Mouse (Mus musculus): ENCODE measurements around the gene Trim15. TPM values are rescaled to one million over a fixed set of nuclear protein-coding genes. Genes with fewer than 3 reads are reported as not detected.

Trim15 gene
- polyA plus RNA-seq, 1 experiment: not detected

- peak within 1 kb of the TSS; percentile 97 for H3K4me2 ChIP-seq (ENCODE audit: low read depth)
- peak within 1 kb of the TSS; percentile 45 for H3K4me3 ChIP-seq
- TF ChIP-seq USF1 (IDR thresholded peaks at IDR 0.05; ENCODE audit: low read depth) (no peak), POLR2AphosphoS2 (IDR thresholded peaks at IDR 0.05; ENCODE audit: insufficient read length, low read depth) (peak; percentile 30), TCF12 (IDR thresholded peaks at IDR 0.05; ENCODE audit: insufficient read depth, poor library complexity, severe bottlenecking) (no peak), POLR2A (IDR thresholded peaks at IDR 0.05; ENCODE audit: insufficient read length, low read depth) (peak; percentile 78), MAX (IDR thresholded peaks at IDR 0.05; ENCODE audit: low read depth) (no peak), MYOG (IDR thresholded peaks at IDR 0.05; ENCODE audit: control insufficient read depth in 1 of 3, insufficient read depth in 1 of 3, insufficient read length in 2 of 3, low read depth in 2 of 3) (peak in 1 of 3 experiments; percentile 35), TCF3 (IDR thresholded peaks at IDR 0.05; ENCODE audit: insufficient read length, low read depth) (no peak), SRF (IDR thresholded peaks at IDR 0.05; ENCODE audit: control insufficient read depth, insufficient read length, low read depth) (no peak), CEBPB (IDR thresholded peaks at IDR 0.05; ENCODE audit: insufficient read depth, poor library complexity, severe bottlenecking) (no peak), E2F4 (IDR thresholded peaks at IDR 0.05; ENCODE audit: insufficient read depth) (no peak), REST (IDR thresholded peaks at IDR 0.05; ENCODE audit: insufficient read depth, insufficient read length) (no peak), MYOD1 (IDR thresholded peaks at IDR 0.05; ENCODE audit: control insufficient read depth in 1 of 3, insufficient read length in 2 of 3, low read depth in 2 of 3) (peak in 2 of 3 experiments; percentile 23 to 42)
- peak within 1 kb of the TSS; percentile 87 for H3ac ChIP-seq (ENCODE audit: control insufficient read depth, insufficient read length)
- H3K79me2 ChIP-seq (ENCODE audit: control insufficient read depth, insufficient read depth): peaks cover 5% of the 10 kb centered on the region
- H3K27me3 ChIP-seq (ENCODE audit: control insufficient read depth, insufficient read depth, insufficient read length): peaks cover 5% of the 10 kb centered on the region
- no peaks in the 10 kb centered on the region for H3K36me3 ChIP-seq (ENCODE audit: control insufficient read depth, insufficient read depth)
Measured at GRCm38 (mm10) chr17:36836874-36837647, 29.9 kb downstream of the Trim15 start, which contains the start of gene Trim26. TSS of gene Trim26 (plus strand) at chr17:36837134.

GRCm38 (mm10) chr17:36836427-36836812 is 30.6 kb downstream of the Trim15 start:
- Histone ChIP-seq H3K4me2 (ENCODE audit: low read depth) (peak overlapping the region; percentile 97), H3K4me3 (peak overlapping the region; percentile 45), H3K27me3 (ENCODE audit: control insufficient read depth, insufficient read depth, insufficient read length) (peaks cover 5% of the 10 kb centered on the region), H3ac (ENCODE audit: control insufficient read depth, insufficient read length) (peak overlapping the region; percentile 87), H3K79me2 (ENCODE audit: control insufficient read depth, insufficient read depth) (peaks cover 5% of the 10 kb centered on the region), H3K36me3 (ENCODE audit: control insufficient read depth, insufficient read depth) (no peaks in the 10 kb centered on the region)
- no peak for TF ChIP-seq POLR2AphosphoS2 (IDR thresholded peaks at IDR 0.05; ENCODE audit: insufficient read length, low read depth)
- TF ChIP-seq TCF12 (IDR thresholded peaks at IDR 0.05; ENCODE audit: insufficient read depth, poor library complexity, severe bottlenecking): no peak
- no peak for TF ChIP-seq MYOD1 (IDR thresholded peaks at IDR 0.05; ENCODE audit: control insufficient read depth in 1 of 3, insufficient read length in 2 of 3, low read depth in 2 of 3)
- no peak for TF ChIP-seq E2F4 (IDR thresholded peaks at IDR 0.05; ENCODE audit: insufficient read depth)
- no peak for TF ChIP-seq POLR2A (IDR thresholded peaks at IDR 0.05; ENCODE audit: insufficient read length, low read depth)
- TF ChIP-seq CEBPB (IDR thresholded peaks at IDR 0.05; ENCODE audit: insufficient read depth, poor library complexity, severe bottlenecking): no peak
- TF ChIP-seq MAX (IDR thresholded peaks at IDR 0.05; ENCODE audit: low read depth): no peak
- TF ChIP-seq USF1 (IDR thresholded peaks at IDR 0.05; ENCODE audit: low read depth): no peak

- Histone ChIP-seq H3K36me3 (ENCODE audit: control insufficient read depth, insufficient read depth) (no peaks in the 10 kb centered on the region), H3K4me3 (peak overlapping the region; percentile 45), H3ac (ENCODE audit: control insufficient read depth, insufficient read length) (no peak overlapping the region), H3K4me2 (ENCODE audit: low read depth) (peak overlapping the region; percentile 97), H3K27me3 (ENCODE audit: control insufficient read depth, insufficient read depth, insufficient read length) (peaks cover 5% of the 10 kb centered on the region), H3K79me2 (ENCODE audit: control insufficient read depth, insufficient read depth) (peaks cover 5% of the 10 kb centered on the region)
- TF ChIP-seq MYOD1 (IDR thresholded peaks at IDR 0.05; ENCODE audit: control insufficient read depth in 1 of 3, insufficient read length in 2 of 3, low read depth in 2 of 3): no peak
- TF ChIP-seq POLR2A (IDR thresholded peaks at IDR 0.05; ENCODE audit: insufficient read length, low read depth): no peak
- no peak for TF ChIP-seq CEBPB (IDR thresholded peaks at IDR 0.05; ENCODE audit: insufficient read depth, poor library complexity, severe bottlenecking)
- no peak for TF ChIP-seq E2F4 (IDR thresholded peaks at IDR 0.05; ENCODE audit: insufficient read depth)
- no peak for TF ChIP-seq MYOG (IDR thresholded peaks at IDR 0.05; ENCODE audit: control insufficient read depth in 1 of 3, insufficient read depth in 1 of 3, insufficient read length in 2 of 3, low read depth in 2 of 3)
- no peak for TF ChIP-seq MAX (IDR thresholded peaks at IDR 0.05; ENCODE audit: low read depth)
- no peak for TF ChIP-seq TCF12 (IDR thresholded peaks at IDR 0.05; ENCODE audit: insufficient read depth, poor library complexity, severe bottlenecking)
- no peak for TF ChIP-seq USF1 (IDR thresholded peaks at IDR 0.05; ENCODE audit: low read depth)
- TF ChIP-seq POLR2AphosphoS2 (IDR thresholded peaks at IDR 0.05; ENCODE audit: insufficient read length, low read depth): no peak
- TF ChIP-seq SRF (IDR thresholded peaks at IDR 0.05; ENCODE audit: control insufficient read depth, insufficient read length, low read depth): no peak
- no peak for TF ChIP-seq REST (IDR thresholded peaks at IDR 0.05; ENCODE audit: insufficient read depth, insufficient read length)
Measured at GRCm38 (mm10) chr17:36835591-36836426, 31.2 kb downstream of the Trim15 start.

GRCm38 (mm10) chr17:36832694-36833093 is 34.3 kb downstream of the Trim15 start:
- Histone ChIP-seq H3ac (ENCODE audit: control insufficient read depth, insufficient read length) (no peak overlapping the region), H3K4me2 (ENCODE audit: low read depth) (no peak overlapping the region), H3K79me2 (ENCODE audit: control insufficient read depth, insufficient read depth) (no peaks in the 10 kb centered on the region), H3K4me3 (no peak overlapping the region), H3K27me3 (ENCODE audit: control insufficient read depth, insufficient read depth, insufficient read length) (peaks cover 10% of the 10 kb centered on the region), H3K36me3 (ENCODE audit: control insufficient read depth, insufficient read depth) (no peaks in the 10 kb centered on the region)
- TF ChIP-seq POLR2AphosphoS2 (IDR thresholded peaks at IDR 0.05; ENCODE audit: insufficient read length, low read depth) (no peak), MAX (IDR thresholded peaks at IDR 0.05; ENCODE audit: low read depth) (no peak), SRF (IDR thresholded peaks at IDR 0.05; ENCODE audit: control insufficient read depth, insufficient read length, low read depth) (no peak), MYOD1 (IDR thresholded peaks at IDR 0.05; ENCODE audit: control insufficient read depth in 1 of 3, insufficient read length in 2 of 3, low read depth in 2 of 3) (no peak)
